Mouse (Mus musculus) heart, postnatal 4 days (tissue): ENCODE results near the gene Fcho2. TPM values are rescaled to one million over a fixed set of nuclear protein-coding genes. Genes with fewer than 3 reads are reported as not detected.

ENCODE experiments used
- DNase-seq: peaks from one replicate; pipeline ENCODE4 v3.0.0; 2021
- total RNA-seq, 2 experiments: library from RNA; stranded (reverse); gene quantifications; 2 replicates each; pipeline ENCODE4 v1.2.3; 2021

Gene Fcho2
- total RNA-seq, 2 experiments from 2014 or later = 35.3 to 36.0 TPM

DNA sequence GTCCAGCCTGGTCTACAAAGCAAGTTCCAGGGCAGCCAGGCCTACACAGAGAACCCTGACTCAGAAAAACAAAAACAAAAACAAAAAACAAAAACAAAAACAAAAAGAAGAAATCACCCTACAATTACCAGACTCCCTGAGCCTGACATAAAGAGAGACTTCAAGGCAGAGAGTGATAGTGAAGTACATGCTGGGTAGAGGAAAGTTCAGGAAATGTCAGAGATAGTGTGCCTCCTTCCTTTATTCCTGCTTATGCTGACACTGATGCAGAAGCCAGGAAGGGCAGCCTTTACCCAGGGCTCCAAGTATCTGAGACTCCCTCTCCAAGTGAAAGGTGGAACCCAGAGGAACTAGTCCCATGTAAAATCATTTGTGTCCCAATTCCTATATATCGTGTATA lies 10.8 kb downstream of the Fcho2 start:
- no peak for DNase-seq

GRCm38 (mm10) chr13:98803699-98804098 lies 11.6 kb downstream of the Fcho2 start:
- no peak for DNase-seq

DNA sequence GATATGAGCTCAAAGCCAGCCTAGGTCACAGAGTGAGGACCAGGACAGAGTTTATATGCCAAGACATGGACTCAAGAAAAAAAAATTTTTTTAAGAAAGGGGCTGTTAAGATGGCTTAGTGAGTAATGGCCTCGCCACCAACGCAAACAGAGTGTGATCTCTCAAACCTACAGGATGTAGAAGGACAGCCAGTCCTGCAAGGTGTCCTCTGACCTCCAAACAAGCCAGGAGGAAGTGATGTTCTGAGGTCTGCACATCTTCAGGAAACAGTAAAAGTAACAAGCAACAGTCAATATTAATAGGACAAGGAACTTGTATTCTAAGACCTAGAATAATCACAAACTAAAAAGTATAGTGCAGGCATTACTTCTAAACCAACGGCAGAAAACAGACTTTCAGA lies 12.3 kb downstream of the Fcho2 start:
- no peak for DNase-seq

DNA sequence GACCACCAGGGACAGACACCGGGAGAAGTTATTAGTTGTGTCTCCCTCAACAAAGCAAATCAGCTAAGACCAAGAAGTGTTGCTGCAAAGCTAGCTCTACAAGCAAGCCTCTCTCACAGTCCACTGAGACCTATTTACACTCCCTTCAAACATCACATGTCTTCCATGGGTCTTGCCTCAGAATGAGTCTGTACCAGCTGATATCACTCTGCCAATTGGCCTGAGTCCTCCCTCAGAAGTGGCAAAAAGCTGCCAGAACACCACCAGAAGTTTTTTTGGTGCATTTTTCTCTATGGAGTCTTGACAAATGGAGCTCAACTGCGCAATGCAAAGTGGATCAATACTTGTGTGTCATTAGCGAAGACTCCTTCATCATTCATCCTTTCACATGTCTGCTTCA lies 19.7 kb downstream of the Fcho2 start:
- no peak for DNase-seq

- DNase-seq = no peak
Observed at GRCm38 (mm10) chr13:98792864-98793263, 22.4 kb downstream of the Fcho2 start.

- no peak for DNase-seq
Observed at GRCm38 (mm10) chr13:98791693-98792092, 23.6 kb downstream of the Fcho2 start.

GRCm38 (mm10) chr13:98786970-98787685 lies 28.1 kb downstream of the Fcho2 start:
- DNase-seq = no peak

GRCm38 (mm10) chr13:98777959-98778358 lies 37.3 kb downstream of the Fcho2 start:
- DNase-seq = no peak

- DNase-seq = no peak
Observed at GRCm38 (mm10) chr13:98771484-98771883, 43.8 kb downstream of the Fcho2 start.

GRCm38 (mm10) chr13:98768329-98768728 lies 46.9 kb downstream of the Fcho2 start:
- peak; percentile 84 for DNase-seq

DNA sequence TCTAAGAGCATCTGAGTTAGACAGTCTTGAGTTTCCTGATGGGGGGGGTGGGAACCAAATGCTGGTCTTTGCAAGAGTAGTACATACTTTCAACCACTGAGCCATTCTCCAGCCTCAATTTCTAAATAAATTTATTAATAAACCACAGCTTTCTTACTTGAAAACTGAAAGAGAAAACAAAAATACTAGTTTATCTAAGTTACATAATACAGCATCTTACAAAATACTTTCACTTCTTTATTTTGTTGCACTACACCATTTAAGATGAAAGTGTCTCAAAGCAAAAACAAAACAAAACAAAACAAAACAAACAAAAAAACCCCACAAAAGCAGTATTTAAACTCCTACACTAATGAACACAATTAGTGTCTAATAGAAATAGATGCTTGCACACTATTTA lies 53.5 kb downstream of the Fcho2 start:
- DNase-seq = no peak

GRCm38 (mm10) chr13:98755886-98756285 lies 59.4 kb downstream of the Fcho2 start:
- DNase-seq = no peak

- no peak for DNase-seq
Observed at GRCm38 (mm10) chr13:98744679-98745078, 70.6 kb downstream of the Fcho2 start.

- DNase-seq = no peak
Observed at GRCm38 (mm10) chr13:98743829-98744228, 71.4 kb downstream of the Fcho2 start.

GRCm38 (mm10) chr13:98743214-98743613 lies 72.0 kb downstream of the Fcho2 start:
- DNase-seq = no peak

DNA sequence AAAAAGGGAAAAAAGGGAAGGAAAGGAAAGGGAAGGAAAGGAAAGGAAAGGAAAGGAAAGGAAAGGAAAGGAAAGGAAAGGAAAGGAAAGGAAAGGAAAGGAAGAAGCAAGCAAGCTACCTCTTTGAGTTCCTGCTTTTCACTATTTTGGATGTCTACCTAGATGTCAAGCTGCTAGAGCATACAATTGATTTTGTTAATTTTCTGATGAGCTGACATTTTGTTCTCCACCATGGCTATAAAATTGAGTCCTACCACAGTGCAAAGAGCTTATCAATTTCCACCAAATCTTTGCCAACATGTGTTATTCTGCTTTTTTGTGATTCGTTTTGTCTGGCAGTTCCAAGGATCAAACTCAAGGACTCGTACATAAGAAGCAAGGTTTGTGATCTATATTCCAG lies 77.0 kb downstream of the Fcho2 start:
- DNase-seq = no peak

- no peak for DNase-seq
Observed at GRCm38 (mm10) chr13:98733292-98733691, 82.0 kb downstream of the Fcho2 start.

DNA sequence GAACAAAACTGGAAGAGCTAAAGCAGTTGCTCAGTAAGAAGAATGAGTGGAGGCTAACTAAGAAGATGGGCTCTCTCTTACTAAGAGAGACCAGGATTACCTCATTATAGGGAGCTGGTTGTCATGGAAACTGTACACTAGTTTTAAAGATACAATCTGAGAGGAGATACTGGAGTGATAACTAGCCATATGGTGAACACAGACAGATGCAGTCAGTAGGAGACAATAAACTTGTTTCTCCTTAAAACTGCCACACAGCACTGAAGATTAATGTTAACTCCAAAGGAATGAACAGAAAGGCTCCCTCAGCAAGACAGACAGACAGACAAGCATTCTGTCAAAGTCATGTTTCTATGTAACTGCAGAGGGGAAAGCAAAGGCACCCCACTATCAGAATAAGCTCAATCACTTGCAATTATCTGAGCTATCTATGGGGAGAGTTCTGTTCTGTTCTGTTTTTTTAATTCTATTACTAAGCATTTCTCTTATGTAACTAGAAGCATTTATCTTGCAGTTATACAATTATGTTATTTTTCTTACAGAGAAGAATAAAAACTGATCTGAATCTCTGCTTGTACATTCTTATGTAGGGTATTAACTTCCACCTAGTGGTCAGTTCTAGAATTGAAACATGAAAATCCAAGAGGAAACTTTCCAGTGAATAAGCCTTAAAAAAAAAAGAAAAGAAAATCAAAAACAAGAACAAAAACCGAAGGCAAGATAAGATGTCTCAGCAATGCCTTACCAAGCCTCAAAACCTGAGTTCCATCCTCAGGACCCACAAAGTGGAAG lies 85.8 kb downstream of the Fcho2 start:
- DNase-seq = no peak

DNA sequence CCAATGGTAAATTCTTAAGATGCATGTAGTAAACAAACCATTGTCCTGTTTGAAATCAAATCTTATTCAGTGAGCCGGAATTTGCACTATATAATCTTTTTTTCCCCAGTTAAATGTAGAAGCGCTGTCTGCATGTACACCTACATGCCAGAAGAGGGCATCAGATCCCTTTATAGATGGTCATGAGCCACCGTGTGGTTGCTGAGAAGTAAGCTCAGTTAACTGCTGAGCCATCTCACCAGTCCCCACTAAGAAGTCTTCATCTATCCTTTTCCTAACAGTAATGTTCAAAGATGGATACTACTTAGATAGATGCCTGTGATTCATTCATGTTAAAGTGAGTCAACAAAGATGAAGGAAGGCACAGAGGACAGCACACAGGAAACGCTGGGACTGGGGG lies 88.8 kb downstream of the Fcho2 start:
- no peak for DNase-seq

- DNase-seq = no peak
Observed at GRCm38 (mm10) chr13:98723430-98723829, 91.8 kb downstream of the Fcho2 start.

DNA sequence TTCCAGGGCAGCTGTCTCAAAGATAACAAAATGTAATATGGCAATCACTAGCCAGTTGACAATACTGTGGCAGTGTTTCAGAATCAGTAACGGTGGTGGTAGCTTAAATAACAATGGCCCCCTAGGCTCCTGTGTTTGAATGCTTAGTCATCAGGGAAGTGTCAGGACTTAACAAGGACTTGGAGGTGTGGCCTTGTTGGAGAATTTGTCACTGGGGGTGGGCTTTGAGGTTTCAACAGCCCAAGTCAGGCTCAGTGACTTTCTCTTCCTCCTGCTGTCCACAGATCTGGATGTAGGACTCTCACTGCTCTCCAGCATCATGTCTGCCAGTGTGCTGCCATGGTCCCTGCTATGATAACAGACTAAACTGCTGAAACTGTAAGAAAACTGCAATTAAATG lies 93.0 kb downstream of the Fcho2 start:
- DNase-seq = no peak

DNA sequence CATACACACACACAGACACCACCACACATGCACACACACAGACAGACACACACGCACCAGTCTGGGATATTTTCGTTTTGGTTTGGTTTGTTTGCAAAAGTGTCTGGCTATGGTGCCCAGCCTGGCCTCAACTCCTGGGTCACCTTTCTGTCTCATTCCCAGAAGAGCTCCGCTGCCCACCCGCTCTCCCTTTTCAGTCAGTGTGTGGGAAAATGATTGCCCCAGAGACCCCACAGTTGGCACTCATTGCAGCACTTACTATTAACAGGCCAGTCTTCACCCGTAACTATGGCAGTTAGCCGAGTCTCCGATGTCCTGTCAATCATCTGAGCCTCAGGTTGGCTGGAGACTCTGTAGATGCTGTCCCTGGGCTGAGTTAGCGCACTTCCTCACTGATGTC lies 99.1 kb downstream of the Fcho2 start:
- no peak for DNase-seq

GRCm38 (mm10) chr13:98715443-98715990 lies 99.7 kb downstream of the Fcho2 start:
- DNase-seq = no peak

DNA sequence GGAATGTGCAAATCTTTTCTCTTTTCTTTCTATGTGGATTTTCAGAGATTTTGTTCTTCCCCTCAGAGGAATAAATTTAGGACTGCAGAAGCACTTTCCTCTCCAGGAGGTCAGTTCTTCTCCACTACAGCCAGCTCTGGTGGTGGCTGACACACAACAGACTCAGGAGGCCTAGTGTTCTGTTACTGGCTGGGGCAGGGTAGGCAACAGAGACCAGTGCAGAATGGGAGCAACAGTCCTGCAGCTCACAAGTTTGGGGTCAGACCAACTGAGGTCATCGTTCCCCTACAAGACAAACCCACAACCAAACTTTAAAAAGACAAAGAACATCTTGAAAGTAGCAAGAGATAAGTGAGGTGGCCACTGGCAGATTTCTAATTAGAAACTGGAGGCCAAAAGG lies 104.6 kb downstream of the Fcho2 start:
- no peak for DNase-seq
